Mouse (Mus musculus) heart, adult 9 months (tissue): Measurements from ENCODE around the gene Tas2r109.
"Not testable (repeated sequence)": the region's sequence is repeated elsewhere in the genome, so short reads cannot be mapped to it uniquely, and the experiment has no call there.

Source experiments
- DNase-seq, 2 experiments: peaks; one replicate each; pipeline ENCODE4 v3.0.0; 2022; ENCODE audit warnings: low spot score in 2 of 2

The Tas2r109 gene

GRCm38 (mm10) chr6:132980865-132981264 is at the start of gene Tas2r109:
Tas2r109 (minus strand) TSS chr6:132980965.
- DNase-seq, result no peak

GRCm38 (mm10) chr6:132957819-132958218 is 22.9 kb downstream of the Tas2r109 start, which contains the start of gene Tas2r131:
Tas2r131 (minus strand) TSS chr6:132957919.
- no peak for DNase-seq

- DNase-seq, result no peak
These were observed 30.0 kb downstream of the Tas2r109 start, which contains the start of gene Tas2r129 for GRCm38 (mm10) chr6:132950802-132951201. Tas2r129 (plus strand) TSS chr6:132951102.

- DNase-seq, result not testable (repeated sequence)
These were observed 39.4 kb downstream of the Tas2r109 start for GRCm38 (mm10) chr6:132941376-132941775.
